Mouse (Mus musculus): ENCODE measurements around the gene Egflam. TPM values are rescaled to one million over a fixed set of nuclear protein-coding genes. Genes with fewer than 3 reads are reported as not detected.
A peak's percentile ranks its signal among the peaks of the same experiment; 100 is the strongest.

Gene Egflam
- 11.3 and 14.1 TPM in 2 replicates for polyA plus RNA-seq (2015; fragmentation: Nextera tagmentation; extraction: Ambion mirVana)

GRCm38 (mm10) chr15:7397818-7398608 lies at the start of gene Egflam:
Egflam (minus strand) TSS chr15:7398395.
- Histone ChIP-seq H3K4me1 (ENCODE audit: control insufficient read depth, insufficient read depth, low read depth, low read length) (peaks cover 10% of the 10 kb centered on the region), H3K36me3 (ENCODE audit: control insufficient read depth, insufficient read depth, low read length) (no peaks in the 10 kb centered on the region), H3K4me2 (ENCODE audit: low read length) (peak within 1 kb of the TSS; percentile 99), H3K9ac (ENCODE audit: low read depth, low read length) (peak within 1 kb of the TSS; percentile 67), H3K4me3 (ENCODE audit: low read length) (peak within 1 kb of the TSS; percentile 66), H3K27me3 (replicated peaks; ENCODE audit: control insufficient read depth, insufficient read depth, low read length) (peaks cover 9% of the 10 kb centered on the region), H3K27ac (ENCODE audit: low read depth, low read length) (peak within 1 kb of the TSS; percentile 42; the same call in 1 of the 2 replicates), H3K9me3 (ENCODE audit: control insufficient read depth, low read length) (no peaks in the 10 kb centered on the region)
- WGBS, result under 1% methylated on average over 61 of the region's 62 CpGs
- peak; percentile 78 for ATAC-seq

GRCm38 (mm10) chr15:7443396-7444315 lies 45.5 kb upstream of the Egflam start:
- no peaks in the 10 kb centered on the region for H3K4me1 ChIP-seq (ENCODE audit: control insufficient read depth, insufficient read depth, low read depth, low read length)
- H3K36me3 ChIP-seq (ENCODE audit: control insufficient read depth, insufficient read depth, low read length), result no peaks in the 10 kb centered on the region
- no peaks in the 10 kb centered on the region for H3K27me3 ChIP-seq (replicated peaks; ENCODE audit: control insufficient read depth, insufficient read depth, low read length)
- ATAC-seq, result peak; percentile 86
- 71% methylated on average over 17 of the region's 17 CpGs for WGBS
- no peak overlapping the region for H3K9ac ChIP-seq (ENCODE audit: low read depth, low read length)
- H3K4me2 ChIP-seq (ENCODE audit: low read length), result no peak overlapping the region
- H3K9me3 ChIP-seq (ENCODE audit: control insufficient read depth, low read length), result no peaks in the 10 kb centered on the region
- no peak overlapping the region for H3K4me3 ChIP-seq (ENCODE audit: low read length)
- H3K27ac ChIP-seq (ENCODE audit: low read depth, low read length), result no peak overlapping the region

- Histone ChIP-seq H3K9ac (ENCODE audit: low read depth, low read length) (no peak overlapping the region), H3K4me1 (ENCODE audit: control insufficient read depth, insufficient read depth, low read depth, low read length) (no peaks in the 10 kb centered on the region), H3K27ac (ENCODE audit: low read depth, low read length) (no peak overlapping the region), H3K4me2 (ENCODE audit: low read length) (no peak overlapping the region), H3K9me3 (ENCODE audit: control insufficient read depth, low read length) (no peaks in the 10 kb centered on the region), H3K36me3 (ENCODE audit: control insufficient read depth, insufficient read depth, low read length) (no peaks in the 10 kb centered on the region), H3K4me3 (ENCODE audit: low read length) (no peak overlapping the region), H3K27me3 (replicated peaks; ENCODE audit: control insufficient read depth, insufficient read depth, low read length) (no peaks in the 10 kb centered on the region)
- no peak for ATAC-seq
- 71% methylated on average over 16 of the region's 16 CpGs for WGBS
These were observed 44.2 kb upstream of the Egflam start for GRCm38 (mm10) chr15:7442148-7443100.

GRCm38 (mm10) chr15:7424282-7424681 lies 26.1 kb upstream of the Egflam start:
- H3K27ac ChIP-seq (ENCODE audit: low read depth, low read length), result no peak overlapping the region
- H3K36me3 ChIP-seq (ENCODE audit: control insufficient read depth, insufficient read depth, low read length), result no peaks in the 10 kb centered on the region
- no peaks in the 10 kb centered on the region for H3K9me3 ChIP-seq (ENCODE audit: control insufficient read depth, low read length)
- no peak overlapping the region for H3K9ac ChIP-seq (ENCODE audit: low read depth, low read length)
- H3K4me2 ChIP-seq (ENCODE audit: low read length), result no peak overlapping the region
- no peak overlapping the region for H3K4me3 ChIP-seq (ENCODE audit: low read length)
- no peak for ATAC-seq
- no peaks in the 10 kb centered on the region for H3K27me3 ChIP-seq (replicated peaks; ENCODE audit: control insufficient read depth, insufficient read depth, low read length)
- 91% methylated on average over 2 of the region's 2 CpGs for WGBS
- no peaks in the 10 kb centered on the region for H3K4me1 ChIP-seq (ENCODE audit: control insufficient read depth, insufficient read depth, low read depth, low read length)

- no peak overlapping the region for H3K4me3 ChIP-seq (ENCODE audit: low read length)
- H3K4me2 ChIP-seq (ENCODE audit: low read length), result no peak overlapping the region
- H3K9ac ChIP-seq (ENCODE audit: low read depth, low read length), result no peak overlapping the region
- 84% methylated on average over 8 of the region's 8 CpGs for WGBS
- no peaks in the 10 kb centered on the region; the same call in 1 of the 2 replicates for H3K27me3 ChIP-seq (replicated peaks; ENCODE audit: control insufficient read depth, insufficient read depth, low read length)
- H3K36me3 ChIP-seq (ENCODE audit: control insufficient read depth, insufficient read depth, low read length), result no peaks in the 10 kb centered on the region
- H3K27ac ChIP-seq (ENCODE audit: low read depth, low read length), result no peak overlapping the region
- H3K9me3 ChIP-seq (ENCODE audit: control insufficient read depth, low read length), result no peaks in the 10 kb centered on the region
- H3K4me1 ChIP-seq (ENCODE audit: control insufficient read depth, insufficient read depth, low read depth, low read length), result no peaks in the 10 kb centered on the region
- ATAC-seq, result no peak
These were observed 6.3 kb upstream of the Egflam start for GRCm38 (mm10) chr15:7404521-7404920.

GRCm38 (mm10) chr15:7398609-7399540 lies 680 bp upstream of the Egflam start:
- 0 out of 2 replicates have a peak overlapping the region, but pooled peaks have one; percentile 42 for H3K27ac ChIP-seq (ENCODE audit: low read depth, low read length)
- WGBS, result 6% methylated on average over 17 of the region's 17 CpGs
- H3K9me3 ChIP-seq (ENCODE audit: control insufficient read depth, low read length), result no peaks in the 10 kb centered on the region
- ATAC-seq, result peak; percentile 51; the same call in 1 of the 2 replicates
- peak overlapping the region; percentile 66 for H3K4me3 ChIP-seq (ENCODE audit: low read length)
- H3K36me3 ChIP-seq (ENCODE audit: control insufficient read depth, insufficient read depth, low read length), result no peaks in the 10 kb centered on the region
- H3K4me1 ChIP-seq (ENCODE audit: control insufficient read depth, insufficient read depth, low read depth, low read length), result peaks cover 10% of the 10 kb centered on the region
- H3K9ac ChIP-seq (ENCODE audit: low read depth, low read length), result peak overlapping the region; percentile 67
- H3K27me3 ChIP-seq (replicated peaks; ENCODE audit: control insufficient read depth, insufficient read depth, low read length), result peaks cover 9% of the 10 kb centered on the region
- peak overlapping the region; percentile 99 for H3K4me2 ChIP-seq (ENCODE audit: low read length)

GRCm38 (mm10) chr15:7397446-7397817 lies 763 bp downstream of the Egflam start:
- no peaks in the 10 kb centered on the region for H3K36me3 ChIP-seq (ENCODE audit: control insufficient read depth, insufficient read depth, low read length)
- 0 out of 2 replicates have a peak overlapping the region, but pooled peaks have one; percentile 42 for H3K27ac ChIP-seq (ENCODE audit: low read depth, low read length)
- ATAC-seq, result peak; percentile 70
- peaks cover 10% of the 10 kb centered on the region for H3K4me1 ChIP-seq (ENCODE audit: control insufficient read depth, insufficient read depth, low read depth, low read length)
- peaks cover 9% of the 10 kb centered on the region for H3K27me3 ChIP-seq (replicated peaks; ENCODE audit: control insufficient read depth, insufficient read depth, low read length)
- peak overlapping the region; percentile 99 for H3K4me2 ChIP-seq (ENCODE audit: low read length)
- WGBS, result 5% methylated on average over 8 of the region's 8 CpGs
- peak overlapping the region; percentile 66 for H3K4me3 ChIP-seq (ENCODE audit: low read length)
- H3K9me3 ChIP-seq (ENCODE audit: control insufficient read depth, low read length), result no peaks in the 10 kb centered on the region
- H3K9ac ChIP-seq (ENCODE audit: low read depth, low read length), result peak overlapping the region; percentile 67

GRCm38 (mm10) chr15:7383349-7383748 lies 14.8 kb downstream of the Egflam start:
- no peak overlapping the region for H3K27ac ChIP-seq (ENCODE audit: low read depth, low read length)
- no peaks in the 10 kb centered on the region for H3K4me1 ChIP-seq (ENCODE audit: control insufficient read depth, insufficient read depth, low read depth, low read length)
- H3K4me2 ChIP-seq (ENCODE audit: low read length), result no peak overlapping the region
- H3K27me3 ChIP-seq (replicated peaks; ENCODE audit: control insufficient read depth, insufficient read depth, low read length), result no peaks in the 10 kb centered on the region
- WGBS, result 87% methylated on average over 4 of the region's 4 CpGs
- H3K4me3 ChIP-seq (ENCODE audit: low read length), result no peak overlapping the region
- H3K36me3 ChIP-seq (ENCODE audit: control insufficient read depth, insufficient read depth, low read length), result no peaks in the 10 kb centered on the region
- no peak for ATAC-seq
- no peaks in the 10 kb centered on the region for H3K9me3 ChIP-seq (ENCODE audit: control insufficient read depth, low read length)
- no peak overlapping the region for H3K9ac ChIP-seq (ENCODE audit: low read depth, low read length)

Measured in hindbrain, embryonic 16.5 days (tissue).